Mouse (Mus musculus): Measurements from ENCODE around the gene Gm14597. TPM values are rescaled to one million over a fixed set of nuclear protein-coding genes. Genes with fewer than 3 reads are reported as not detected.

Gene Gm14597
- not detected in 2 replicates for polyA plus RNA-seq (2015; fragmentation: Nextera tagmentation; extraction: Ambion mirVana)

GRCm38 (mm10) chrX:53608879-53609278 lies at the start of gene Gm14597:
TSS of gene Gm14597 (minus strand) at chrX:53608979.

GRCm38 (mm10) chrX:53642980-53643961 lies 34.5 kb upstream of the Gm14597 start, which contains the start of gene Rtl8a:
TSS of gene Rtl8a (minus strand) at chrX:53643682.

GRCm38 (mm10) chrX:53607242-53608121 lies 1.3 kb downstream of the Gm14597 start, which contains the start of gene Rtl8c:
TSS of gene Rtl8c (plus strand) at chrX:53608032.

Other genes with a start within 250 kb of the Gm14597 start
- 203 and 218 TPM in 2 replicates for gene Mospd1, start 238.5 kb downstream of the Gm14597 start, polyA plus RNA-seq (2015; fragmentation: Nextera tagmentation; extraction: Ambion mirVana)
- gene Etd, start 174.1 kb downstream of the Gm14597 start, polyA plus RNA-seq (2015; fragmentation: Nextera tagmentation; extraction: Ambion mirVana), result not detected in 2 replicates
- 18.7 and 19.4 TPM in 2 replicates for gene Rtl8c, start 947 bp downstream of the Gm14597 start, polyA plus RNA-seq (2015; fragmentation: Nextera tagmentation; extraction: Ambion mirVana)
- 98.5 and 109 TPM in 2 replicates for gene Rtl8a, start 34.7 kb upstream of the Gm14597 start, polyA plus RNA-seq (2015; fragmentation: Nextera tagmentation; extraction: Ambion mirVana)
- gene Rtl8b, start 61.4 kb upstream of the Gm14597 start, polyA plus RNA-seq (2015; fragmentation: Nextera tagmentation; extraction: Ambion mirVana), result 91.4 and 105 TPM in 2 replicates
- gene 4930502E18Rik, start 115.8 kb upstream of the Gm14597 start, polyA plus RNA-seq (2015; fragmentation: Nextera tagmentation; extraction: Ambion mirVana), result 0.09 and 0.13 TPM in 2 replicates
- gene 1700013H16Rik, start 148.9 kb upstream of the Gm14597 start, polyA plus RNA-seq (2015; fragmentation: Nextera tagmentation; extraction: Ambion mirVana), result not detected in 2 replicates
- gene Zfp36l3, start 167.4 kb upstream of the Gm14597 start, polyA plus RNA-seq (2015; fragmentation: Nextera tagmentation; extraction: Ambion mirVana), result not detected in 2 replicates
- gene Xlr, start 188.7 kb upstream of the Gm14597 start, polyA plus RNA-seq (2015; fragmentation: Nextera tagmentation; extraction: Ambion mirVana), result 2.2 and 2.8 TPM in 2 replicates

Data from skeletal muscle tissue, postnatal 0 days (tissue).